ENCODE assay signal across 8 mouse cellular contexts in genomic region chr11:87986141-87986741, GRCm38 (mm10). TPM values are rescaled to one million over a fixed set of nuclear protein-coding genes. Genes with fewer than 3 reads are reported as not detected.
DNase-seq lines count a peak whose midpoint lies in the region; ATAC-seq lines count a peak whose summit lies in the region.

No protein-coding gene starts in this region.

- H3K4me1 ChIP-seq in embryonic facial prominence, embryonic 15.5 days, result peaks cover 30% of the 10 kb centered on the region
- peaks cover 34% of the 10 kb centered on the region for H3K4me1 ChIP-seq in heart, embryonic 12.5 days (replicated peaks)
- peaks cover 37% of the 10 kb centered on the region for H3K4me1 ChIP-seq in kidney, embryonic 15.5 days
- H3K4me1 ChIP-seq in neural tube, embryonic 14.5 days (ENCODE audit: control insufficient read depth, insufficient read depth, low read length), result peaks cover 31% of the 10 kb centered on the region

- peak overlapping the region; percentile 98 for H3K4me3 ChIP-seq in embryonic facial prominence, embryonic 15.5 days (replicated peaks)
- H3K4me3 ChIP-seq in heart, embryonic 12.5 days, result peak overlapping the region; percentile 99
- H3K4me3 ChIP-seq in kidney, embryonic 15.5 days (replicated peaks), result peak overlapping the region; percentile 88
- H3K4me3 ChIP-seq in neural tube, embryonic 14.5 days (ENCODE audit: low read depth, low read length), result peak overlapping the region; percentile 99

- H3K27ac ChIP-seq in embryonic facial prominence, embryonic 15.5 days (replicated peaks), result peak overlapping the region; percentile 90; the same call in 1 of the 2 replicates
- H3K27ac ChIP-seq in heart, embryonic 12.5 days (ENCODE audit: poor library complexity, severe bottlenecking), result peak overlapping the region; percentile 99
- H3K27ac ChIP-seq in kidney, embryonic 15.5 days, result peak overlapping the region; percentile 98
- peak overlapping the region; percentile 96; the same call in 1 of the 2 replicates for H3K27ac ChIP-seq in neural tube, embryonic 14.5 days (ENCODE audit: low read depth, low read length)

- ATAC-seq in embryonic facial prominence, embryonic 15.5 days (ENCODE audit: insufficient number of reproducible peaks, low FRiP score, low TSS enrichment, low read depth), result no peak
- ATAC-seq in heart, embryonic 12.5 days (ENCODE audit: insufficient number of reproducible peaks, low FRiP score), result peak; percentile 60
- peak; percentile 27; the same call in 1 of the 2 replicates for ATAC-seq in kidney, embryonic 15.5 days (replicated peaks; ENCODE audit: low FRiP score)
- no peak for ATAC-seq in neural tube, embryonic 14.5 days (ENCODE audit: low read depth)

- H3K27me3 ChIP-seq in embryonic facial prominence, embryonic 15.5 days, result no peaks in the 10 kb centered on the region
- no peaks in the 10 kb centered on the region for H3K27me3 ChIP-seq in heart, embryonic 12.5 days (replicated peaks)
- H3K27me3 ChIP-seq in kidney, embryonic 15.5 days, result no peaks in the 10 kb centered on the region
- H3K27me3 ChIP-seq in neural tube, embryonic 14.5 days (ENCODE audit: control insufficient read depth, insufficient read depth, low read length), result no peaks in the 10 kb centered on the region

- peak overlapping the region; percentile 73 for H3K4me2 ChIP-seq in embryonic facial prominence, embryonic 15.5 days (replicated peaks)
- H3K4me2 ChIP-seq in heart, embryonic 12.5 days, result peak overlapping the region; percentile 95
- H3K4me2 ChIP-seq in kidney, embryonic 15.5 days, result peak overlapping the region; percentile 89
- H3K4me2 ChIP-seq in neural tube, embryonic 14.5 days (ENCODE audit: low read depth, low read length), result peak overlapping the region; percentile 95

- H3K9me3 ChIP-seq in embryonic facial prominence, embryonic 15.5 days (replicated peaks), result no peaks in the 10 kb centered on the region
- no peaks in the 10 kb centered on the region for H3K9me3 ChIP-seq in heart, embryonic 12.5 days (replicated peaks)
- H3K9me3 ChIP-seq in kidney, embryonic 15.5 days (replicated peaks), result no peaks in the 10 kb centered on the region
- no peaks in the 10 kb centered on the region for H3K9me3 ChIP-seq in neural tube, embryonic 14.5 days (ENCODE audit: control insufficient read depth, low read length)

- H3K9ac ChIP-seq in embryonic facial prominence, embryonic 15.5 days, result peak overlapping the region; percentile 90
- peak overlapping the region; percentile 99 for H3K9ac ChIP-seq in heart, embryonic 12.5 days
- peak overlapping the region; percentile 92 for H3K9ac ChIP-seq in kidney, embryonic 15.5 days
- H3K9ac ChIP-seq in neural tube, embryonic 14.5 days (replicated peaks; ENCODE audit: low read depth, low read length), result peak overlapping the region; percentile 99

- 2% methylated on average over 13 of the region's 13 CpGs for WGBS in embryonic facial prominence, embryonic 15.5 days
- 5% methylated on average over 13 of the region's 13 CpGs for WGBS in heart, embryonic 12.5 days
- 2% methylated on average over 13 of the region's 13 CpGs for WGBS in kidney, embryonic 15.5 days
- WGBS in neural tube, embryonic 14.5 days, result 2% methylated on average over 13 of the region's 13 CpGs

- H3K36me3 ChIP-seq in embryonic facial prominence, embryonic 15.5 days, result peaks cover 25% of the 10 kb centered on the region
- H3K36me3 ChIP-seq in heart, embryonic 12.5 days, result peaks cover 27% of the 10 kb centered on the region
- peaks cover 33% of the 10 kb centered on the region for H3K36me3 ChIP-seq in kidney, embryonic 15.5 days
- peaks cover 26% of the 10 kb centered on the region for H3K36me3 ChIP-seq in neural tube, embryonic 14.5 days (ENCODE audit: control insufficient read depth, insufficient read depth, low read length)

- peak; percentile 75 for DNase-seq in CD4-positive, CD25-positive, alpha-beta regulatory T cell, adult 2 months (ENCODE audit: low read depth, low spot score)
- peak; percentile 87 for DNase-seq in adrenal gland, postnatal 25 days
- peak; percentile 67 to 79 for DNase-seq in lung, adult 18-20 months
- peak; percentile 70 for DNase-seq in thymus, postnatal 14 days

RNA-seq across cellular contexts. Expression of gene Dynll2, which starts 1.1 kb away (rescaled TPM):
- total RNA-seq in adrenal gland, postnatal 25 days (2021), result 213 TPM in 2 replicates
- 19.5 and 22.4 TPM in 2 replicates for polyA plus RNA-seq in embryonic facial prominence, embryonic 15.5 days (2015; fragmentation: Nextera tagmentation; extraction: Ambion mirVana)
- 21.4 and 22.5 TPM in 2 replicates for polyA plus RNA-seq in heart, embryonic 12.5 days (2016; fragmentation: Nextera tagmentation; extraction: Ambion mirVana)
- polyA plus RNA-seq in kidney, embryonic 15.5 days (2015; fragmentation: Nextera tagmentation; extraction: Ambion mirVana), result 22.9 and 25.0 TPM in 2 replicates
- polyA plus RNA-seq in neural tube, embryonic 14.5 days (2014; fragmentation: Nextera tagmentation; extraction: Ambion mirVana), result 30.5 and 37.9 TPM in 2 replicates

Comparison
In these comparisons a context has a peak if more than half of its experiments do, and no peak if none do; other contexts are left out.
1. ATAC-seq: peak in heart, embryonic 12.5 days (single experiment) and kidney, embryonic 15.5 days (single experiment); none in embryonic facial prominence, embryonic 15.5 days (single experiment) and neural tube, embryonic 14.5 days (single experiment).
2. Peak in every context shown above with its lines, with median percentiles within 50 percentile points of each other: DNase-seq, H3K27ac ChIP-seq, H3K4me2 ChIP-seq, H3K4me3 ChIP-seq and H3K9ac ChIP-seq.